Mouse (Mus musculus) G1E (cell line): ENCODE data around the gene Dnah2.

Experiments
- CTCF ChIP-seq: IDR thresholded peaks from 2 replicates; pipeline ENCODE4 v1.5.1; 2012; ENCODE audit warnings: low read depth, low read length, inconsistent platforms, mixed read lengths
- POLR2AphosphoS5 ChIP-seq: IDR thresholded peaks from 2 replicates; pipeline ENCODE4 v1.6.1; 2012; ENCODE audit warnings: low read depth, low read length, inconsistent platforms; ENCODE audit not compliant: insufficient replicate concordance

DNA sequence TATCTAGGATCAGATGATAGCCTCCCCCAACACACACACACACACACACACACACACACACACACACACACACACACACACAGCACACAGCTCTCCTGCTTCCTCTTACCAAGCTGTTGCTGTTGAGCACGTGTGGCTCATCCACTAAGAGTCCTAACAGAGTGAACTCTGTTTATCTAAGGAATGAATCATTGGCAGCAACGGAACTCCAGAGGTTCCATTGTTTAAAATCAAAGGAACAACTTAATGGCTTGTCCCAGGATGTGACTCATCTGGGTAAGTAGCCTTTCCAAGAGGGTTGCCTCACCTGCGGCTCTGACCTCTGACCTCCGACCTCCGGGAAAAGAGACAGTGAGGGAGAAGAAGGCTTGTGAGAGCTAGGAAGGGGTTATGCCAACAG, 105.6 kb downstream of the Dnah2 start:
- no peak for TF ChIP-seq CTCF
- TF ChIP-seq POLR2AphosphoS5, result no peak
